Mouse (Mus musculus) lung, postnatal 0 days (tissue): Measurements from ENCODE around the gene Abcg2. TPM values are rescaled to one million over a fixed set of nuclear protein-coding genes. Genes with fewer than 3 reads are reported as not detected.

Experiments
- ATAC-seq: fragments of 200-750 bp; cut with Nextera tagmentation; 2 replicates; pipeline ENCODE4 v1.8.0; 2017; ENCODE audit warnings: moderate library complexity
- DNase-seq: peaks from one replicate; pipeline ENCODE4 v3.0.0-alpha.2; 2016; ENCODE audit warnings: low spot score
- H3K27ac ChIP-seq: fragments of 300-500 bp; sonication (generic); 2 replicates; pipeline ENCODE4 v1.5.1; 2014; ENCODE audit warnings: antibody characterized with exemption, mild to moderate bottlenecking, low read length, mixed read lengths
- H3K27me3 ChIP-seq: fragments of 300-500 bp; sonication (generic); replicated peaks from 2 replicates; pipeline ENCODE4 v1.6.1; 2014; ENCODE audit warnings: low read length, mixed read lengths; ENCODE audit not compliant: insufficient read depth
- H3K36me3 ChIP-seq: fragments of 300-500 bp; sonication (generic); 2 replicates; pipeline ENCODE4 v1.6.1; 2014; ENCODE audit warnings: low read length, mixed read lengths; ENCODE audit not compliant: insufficient read depth
- H3K4me1 ChIP-seq: fragments of 300-500 bp; sonication (generic); 2 replicates; pipeline ENCODE4 v1.6.1; 2014; ENCODE audit warnings: antibody characterized with exemption, low read depth, low read length, mixed read lengths; ENCODE audit not compliant: insufficient read depth
- H3K4me2 ChIP-seq: fragments of 300-500 bp; sonication (generic); replicated peaks from 2 replicates; pipeline ENCODE4 v1.6.1; 2014; ENCODE audit warnings: low read depth, mild to moderate bottlenecking, low read length, moderate library complexity, mixed read lengths
- H3K4me3 ChIP-seq: fragments of 300-500 bp; sonication (generic); 2 replicates; pipeline ENCODE4 v1.5.1; 2014; ENCODE audit warnings: low read depth, low read length
- H3K9ac ChIP-seq: fragments of 300-500 bp; sonication (generic); replicated peaks from 2 replicates; pipeline ENCODE4 v1.6.1; 2014; ENCODE audit warnings: low read depth, mild to moderate bottlenecking
- H3K9me3 ChIP-seq: fragments of 300-500 bp; sonication (generic); 2 replicates; pipeline ENCODE4 v1.6.1; 2016; ENCODE audit warnings: low read length, mixed read lengths
- CTCF ChIP-seq: IDR thresholded peaks from 2 replicates; pipeline ENCODE4 v1.5.1; 2016; ENCODE audit warnings: antibody characterized with exemption, mild to moderate bottlenecking
- EP300 ChIP-seq: IDR thresholded peaks from 2 replicates; pipeline ENCODE4 v1.6.1; 2016; ENCODE audit warnings: antibody characterized with exemption, mild to moderate bottlenecking, control low read depth
- WGBS: fragments of 180-500 bp; shearing (Covaris S2); extraction: QIAGEN DNeasy Blood & Tissue Kit; methylation state at CpG from one replicate; pipeline ENCODE4 v1.1.7; 2014; 5-methylcytosine and 5-hydroxymethylcytosine counted together
- polyA plus RNA-seq: library from polyadenylated mRNA; unstranded; fragments of >200 nt; fragmentation: Nextera tagmentation; extraction: Ambion mirVana; gene quantifications from 2 replicates; pipeline ENCODE4 v1.2.1, GENCODE M21; 2015

Abcg2 gene
- polyA plus RNA-seq, 1 experiment from 2014 or later, result 43.5 TPM

- H3K9ac ChIP-seq, result no peak overlapping the region
- no peaks in the 10 kb centered on the region for H3K4me1 ChIP-seq
- ATAC-seq (peak; percentile 49), DNase-seq (peak; percentile 45)
- H3K4me2 ChIP-seq, result no peak overlapping the region
- 37% methylated on average over 2 of the region's 2 CpGs for WGBS
- no peak for TF ChIP-seq EP300
- no peak for TF ChIP-seq CTCF
- H3K27ac ChIP-seq, result no peak overlapping the region
- no peak overlapping the region for H3K4me3 ChIP-seq
- H3K27me3 ChIP-seq, result no peaks in the 10 kb centered on the region
- H3K36me3 ChIP-seq, result no peaks in the 10 kb centered on the region
- H3K9me3 ChIP-seq, result no peaks in the 10 kb centered on the region
Observed at GRCm38 (mm10) chr6:58691584-58691983, 107.3 kb downstream of the Abcg2 start.

- Histone ChIP-seq H3K9me3 (no peaks in the 10 kb centered on the region), H3K9ac (no peak overlapping the region), H3K4me2 (no peak overlapping the region), H3K4me3 (no peak overlapping the region), H3K36me3 (no peaks in the 10 kb centered on the region), H3K4me1 (no peaks in the 10 kb centered on the region), H3K27me3 (no peaks in the 10 kb centered on the region), H3K27ac (no peak overlapping the region)
- no peak for DNase-seq
- TF ChIP-seq CTCF (no peak), EP300 (no peak)
- WGBS, result 87% methylated on average over 2 of the region's 2 CpGs
- ATAC-seq, result no peak
Observed at GRCm38 (mm10) chr6:58694257-58694656, 109.9 kb downstream of the Abcg2 start.

GRCm38 (mm10) chr6:58694765-58695164 is 110.4 kb downstream of the Abcg2 start:
- ATAC-seq (no peak), DNase-seq (no peak)
- no peaks in the 10 kb centered on the region for H3K27me3 ChIP-seq
- H3K36me3 ChIP-seq, result no peaks in the 10 kb centered on the region
- H3K4me2 ChIP-seq, result no peak overlapping the region
- TF ChIP-seq CTCF, result no peak
- TF ChIP-seq EP300, result no peak
- 78% methylated on average over 1 of the region's 1 CpGs for WGBS
- no peak overlapping the region for H3K27ac ChIP-seq
- no peaks in the 10 kb centered on the region for H3K9me3 ChIP-seq
- no peak overlapping the region for H3K4me3 ChIP-seq
- H3K4me1 ChIP-seq, result no peaks in the 10 kb centered on the region
- no peak overlapping the region for H3K9ac ChIP-seq

GRCm38 (mm10) chr6:58710369-58710768 is 126.0 kb downstream of the Abcg2 start:
- ATAC-seq, result no peak
- TF ChIP-seq CTCF (no peak), EP300 (no peak)
- WGBS, result 48% methylated on average over 1 of the region's 1 CpGs
- Histone ChIP-seq H3K27me3 (no peaks in the 10 kb centered on the region), H3K4me2 (no peak overlapping the region), H3K9me3 (no peaks in the 10 kb centered on the region), H3K36me3 (no peaks in the 10 kb centered on the region), H3K27ac (no peak overlapping the region), H3K9ac (no peak overlapping the region), H3K4me3 (no peak overlapping the region), H3K4me1 (no peaks in the 10 kb centered on the region)
- DNase-seq, result no peak

GRCm38 (mm10) chr6:58711909-58712308 is 127.6 kb downstream of the Abcg2 start:
- Histone ChIP-seq H3K4me3 (no peak overlapping the region), H3K9ac (no peak overlapping the region), H3K4me2 (no peak overlapping the region), H3K27me3 (no peaks in the 10 kb centered on the region), H3K36me3 (no peaks in the 10 kb centered on the region), H3K4me1 (no peaks in the 10 kb centered on the region), H3K27ac (no peak overlapping the region), H3K9me3 (no peaks in the 10 kb centered on the region)
- ATAC-seq, result no peak
- TF ChIP-seq CTCF, result no peak
- no peak for TF ChIP-seq EP300
- WGBS, result 28% methylated on average over 2 of the region's 2 CpGs
- no peak for DNase-seq

- no peak overlapping the region for H3K27ac ChIP-seq
- WGBS, result 60% methylated on average over 2 of the region's 2 CpGs
- TF ChIP-seq EP300 (no peak), CTCF (no peak)
- no peaks in the 10 kb centered on the region for H3K27me3 ChIP-seq
- no peak for DNase-seq
- H3K36me3 ChIP-seq, result no peaks in the 10 kb centered on the region
- no peak overlapping the region for H3K4me2 ChIP-seq
- no peak for ATAC-seq
- H3K4me3 ChIP-seq, result no peak overlapping the region
- no peaks in the 10 kb centered on the region for H3K4me1 ChIP-seq
- no peaks in the 10 kb centered on the region for H3K9me3 ChIP-seq
- no peak overlapping the region for H3K9ac ChIP-seq
Observed at GRCm38 (mm10) chr6:58733851-58734250, 149.5 kb downstream of the Abcg2 start.

GRCm38 (mm10) chr6:58735090-58735489 is 150.8 kb downstream of the Abcg2 start:
- no peak overlapping the region for H3K9ac ChIP-seq
- ATAC-seq (no peak), DNase-seq (peak; percentile 8)
- TF ChIP-seq CTCF (no peak), EP300 (no peak)
- no peak overlapping the region for H3K4me3 ChIP-seq
- WGBS, result 17% methylated on average over 1 of the region's 1 CpGs
- H3K4me2 ChIP-seq, result no peak overlapping the region
- H3K27me3 ChIP-seq, result no peaks in the 10 kb centered on the region
- H3K4me1 ChIP-seq, result no peaks in the 10 kb centered on the region
- H3K36me3 ChIP-seq, result no peaks in the 10 kb centered on the region
- H3K9me3 ChIP-seq, result no peaks in the 10 kb centered on the region
- H3K27ac ChIP-seq, result no peak overlapping the region

Other genes starting within 250 kb of the Abcg2 start
- gene Vmn1r30, start 141.1 kb upstream of the Abcg2 start, polyA plus RNA-seq, result not detected in 2 replicates
- gene Vmn1r31, start 109.2 kb upstream of the Abcg2 start, polyA plus RNA-seq, result not detected in 2 replicates
- 5.4 and 5.8 TPM in 2 replicates for gene Herc3, start 246.9 kb downstream of the Abcg2 start, polyA plus RNA-seq